Comparison of ENCODE assay signal across 32 mouse cellular contexts in the genomic region with DNA sequence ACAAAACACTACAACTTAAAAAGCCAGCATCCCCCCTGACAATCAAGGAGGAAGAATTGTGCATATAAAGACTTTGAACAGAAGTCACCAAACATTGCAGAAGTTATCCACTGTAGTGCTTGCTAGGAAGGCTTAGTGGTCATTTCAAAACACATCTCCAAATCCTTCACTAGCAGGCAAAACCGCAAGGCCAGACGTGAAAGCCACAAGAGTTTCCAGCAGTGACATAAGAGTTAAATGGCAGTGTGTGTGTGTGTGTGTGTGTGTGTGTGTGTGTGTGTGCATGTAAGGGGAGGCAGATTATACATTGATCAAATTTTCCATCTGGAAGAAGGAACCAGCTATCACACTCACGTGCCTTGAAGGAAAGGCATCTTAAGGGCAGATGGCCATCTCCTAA. TPM values are rescaled to one million over a fixed set of nuclear protein-coding genes. Genes with fewer than 3 reads are reported as not detected.
"Had no signal": no experiment of that assay in that cellular context is flagged by ENCODE, and none has a peak within 500 bp of the region (broad histone marks: within the 10 kb centered on the region; RNA-seq: fewer than 3 reads in every experiment).

No protein-coding gene starts in this region.

- H3K4me2 ChIP-seq: heart, embryonic 12.5 days; hindbrain, embryonic 13.5 days; hindbrain, embryonic 15.5 days; limb, embryonic 13.5 days; limb, embryonic 15.5 days; liver, embryonic 12.5 days had no signal

- H3K4me3 ChIP-seq: heart, embryonic 10.5 days; heart, embryonic 12.5 days; hindbrain, embryonic 13.5 days; hindbrain, embryonic 15.5 days; limb, embryonic 13.5 days; limb, embryonic 15.5 days; liver, embryonic 12.5 days had no signal

- H3K4me1 ChIP-seq: heart, embryonic 10.5 days; heart, embryonic 12.5 days; hindbrain, embryonic 13.5 days; hindbrain, embryonic 15.5 days; limb, embryonic 13.5 days; limb, embryonic 15.5 days had no signal

- H3K27me3 ChIP-seq: heart, embryonic 12.5 days; hindbrain, embryonic 13.5 days; hindbrain, embryonic 15.5 days; limb, embryonic 13.5 days; limb, embryonic 15.5 days; liver, embryonic 12.5 days had no signal

- H3K36me3 ChIP-seq: hindbrain, embryonic 13.5 days; hindbrain, embryonic 15.5 days had no signal

- ATAC-seq: hindbrain, postnatal 0 days; intestine, postnatal 0 days; liver, embryonic 12.5 days had no signal

- H3K9ac ChIP-seq: heart, embryonic 12.5 days; hindbrain, embryonic 13.5 days; hindbrain, embryonic 15.5 days; limb, embryonic 13.5 days; limb, embryonic 15.5 days; liver, embryonic 12.5 days had no signal

- DNase-seq: gastrocnemius, postnatal 14 days; gastrocnemius, postnatal 36 days; heart, adult 18-20 months; heart, postnatal 10 days; heart, postnatal 4 days; kidney, adult 18-20 months; kidney, adult 8-10 months; kidney, postnatal 10 days; kidney, postnatal 36 days; layer of hippocampus, adult 9-11 months; layer of hippocampus, postnatal 36 days; left cerebral cortex, postnatal 4 days had no signal

- H3K27ac ChIP-seq: heart, embryonic 10.5 days; hindbrain, embryonic 13.5 days; hindbrain, embryonic 15.5 days; hindbrain, postnatal 0 days; limb, embryonic 13.5 days; limb, embryonic 15.5 days; liver, embryonic 12.5 days had no signal

- H3K9me3 ChIP-seq: heart, embryonic 10.5 days; heart, embryonic 12.5 days; hindbrain, embryonic 13.5 days; hindbrain, embryonic 15.5 days; limb, embryonic 13.5 days; limb, embryonic 15.5 days; liver, embryonic 12.5 days had no signal

RNA-seq across cellular contexts. Expression of gene Gm49387, which starts 22.7 kb away (rescaled TPM):
- total RNA-seq: gastrocnemius, adult 18-20 months; gastrocnemius, adult 8-10 months; gastrocnemius, postnatal 14 days; hindbrain, postnatal 0 days; layer of hippocampus, adult 18-20 months; layer of hippocampus, adult 8-10 months; layer of hippocampus, postnatal 14 days; layer of hippocampus, postnatal 36 days; left cerebral cortex, adult 8-10 months; left cerebral cortex, postnatal 4 days; liver, adult 2 months had no signal
- polyA plus RNA-seq: gonadal fat pad, adult 2 months; hindbrain, embryonic 15.5 days; hindbrain, postnatal 0 days; kidney, embryonic 14.5 days; large intestine, adult 2 months had no signal

RNA-seq across cellular contexts. Expression of gene Colq, which starts 26.9 kb away (rescaled TPM):
- polyA plus RNA-seq: hindbrain, embryonic 11.5 days had no signal
